Mouse (Mus musculus): ENCODE data around the gene Numbl. TPM values are rescaled to one million over a fixed set of nuclear protein-coding genes. Genes with fewer than 3 reads are reported as not detected.
A peak's percentile ranks its signal among the peaks of the same experiment; 100 is the strongest.

Numbl gene
- total and polyA plus RNA-seq, 3 experiments = 1.3 to 5.7 (median 4.5) TPM

DNA sequence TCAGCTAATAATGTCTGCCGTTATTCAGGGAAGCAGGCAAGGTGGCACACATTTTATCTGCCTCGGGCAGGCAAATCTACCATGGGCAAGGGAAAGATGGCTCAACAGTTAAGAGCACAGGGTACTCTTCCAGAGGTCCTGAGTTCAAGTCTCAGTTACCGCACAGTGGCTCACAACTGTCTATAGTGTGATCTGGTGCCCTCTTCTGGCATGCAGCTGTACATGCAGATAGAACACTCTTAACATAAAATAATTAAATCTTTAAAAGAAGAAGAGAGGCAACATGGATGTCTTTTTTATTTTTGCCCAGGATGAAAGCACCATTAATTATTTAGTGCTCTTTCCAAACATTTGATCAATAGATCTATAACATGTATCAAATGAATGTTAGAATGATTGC, 19.0 kb downstream of the Numbl start:
- Histone ChIP-seq H3K9me3 (replicated peaks) (no peaks in the 10 kb centered on the region), H3K4me1 (ENCODE audit: insufficient read depth, low read depth, low read length) (peaks cover 14% of the 10 kb centered on the region), H3K27me3 (ENCODE audit: insufficient read depth, low read length) (peaks cover 9% of the 10 kb centered on the region; the same call in 1 of the 2 replicates), H3K36me3 (replicated peaks) (peaks cover 2% of the 10 kb centered on the region), H3K4me3 (ENCODE audit: low read depth, low read length) (no peak overlapping the region)
- DNase-seq (ENCODE audit: low spot score) = no peak
- no peak for ATAC-seq (ENCODE audit: extremely low read depth, insufficient number of reproducible peaks, low FRiP score, poor library complexity, severe bottlenecking)
- TF ChIP-seq CTCF (IDR thresholded peaks at IDR 0.05; ENCODE audit: low read depth, low read length) (0 out of 2 replicates have a peak, but pooled peaks have one; percentile 21), TAL1 (conservative IDR thresholded peaks at IDR 0.05; ENCODE audit: low read depth, low read length) (no peak)

DNA sequence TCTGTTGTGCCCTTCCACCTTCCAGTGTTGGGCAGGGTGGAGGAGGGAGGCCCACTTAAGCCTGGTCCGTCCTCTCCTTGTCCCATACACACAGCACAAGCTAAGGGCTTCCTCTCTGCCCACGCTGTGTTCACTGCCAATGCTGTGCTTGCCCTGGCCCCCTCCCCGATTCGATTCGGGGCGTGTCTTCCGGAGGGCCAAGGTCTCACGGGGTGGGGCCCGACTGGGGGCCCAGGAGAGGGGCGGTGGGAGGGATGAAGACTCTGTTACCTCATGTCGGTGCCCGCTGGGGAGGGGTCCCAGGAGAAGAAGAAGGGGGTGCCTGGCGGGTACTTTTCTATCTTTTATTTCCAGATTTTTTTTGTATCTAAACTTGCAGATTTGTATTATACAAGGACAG, 23.5 kb downstream of the Numbl start:
- H3K9me3 ChIP-seq (replicated peaks) = no peaks in the 10 kb centered on the region
- H3K27me3 ChIP-seq (ENCODE audit: insufficient read depth, low read length) = peaks cover 31% of the 10 kb centered on the region
- DNase-seq (ENCODE audit: low spot score) (no peak), ATAC-seq (ENCODE audit: extremely low read depth, insufficient number of reproducible peaks, low FRiP score, poor library complexity, severe bottlenecking) (no peak)
- H3K36me3 ChIP-seq (replicated peaks) = peaks cover 2% of the 10 kb centered on the region
- TF ChIP-seq POLR2AphosphoS5 (IDR thresholded peaks at IDR 0.05; ENCODE audit: insufficient replicate concordance, low read depth, low read length) (no peak), GATA2 (IDR thresholded peaks at IDR 0.05; ENCODE audit: borderline replicate concordance, low read depth, low read length) (no peak), CTCF (IDR thresholded peaks at IDR 0.05; ENCODE audit: low read depth, low read length) (no peak), GATA1 (IDR thresholded peaks at IDR 0.05; ENCODE audit: borderline replicate concordance, low read length) (no peak), TAL1 (conservative IDR thresholded peaks at IDR 0.05; ENCODE audit: low read depth, low read length) (no peak)
- H3K4me1 ChIP-seq (ENCODE audit: insufficient read depth, low read depth, low read length) = peaks cover 7% of the 10 kb centered on the region
- no peak overlapping the region for H3K4me3 ChIP-seq (ENCODE audit: low read depth, low read length)

DNA sequence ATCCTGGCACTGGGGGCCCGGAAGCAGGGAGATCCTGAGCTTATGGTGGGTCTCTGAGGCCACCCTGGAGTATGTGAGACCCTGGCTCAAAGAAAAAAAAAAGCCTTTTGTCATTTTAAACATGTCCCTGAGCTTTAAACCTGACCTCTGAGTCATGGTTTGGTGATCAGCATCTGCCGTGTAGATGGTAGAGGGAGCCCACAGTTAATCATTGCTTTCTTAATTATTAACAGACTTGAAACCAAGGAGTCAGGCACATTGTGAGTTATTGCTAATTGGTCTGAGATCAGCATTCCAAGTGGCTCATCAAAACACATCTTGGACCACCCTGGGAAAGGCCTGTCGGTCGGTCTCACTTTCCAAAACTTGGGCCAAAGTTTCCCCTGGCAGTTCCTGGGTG, 24.0 kb downstream of the Numbl start:
- DNase-seq (ENCODE audit: low spot score) (no peak), ATAC-seq (ENCODE audit: extremely low read depth, insufficient number of reproducible peaks, low FRiP score, poor library complexity, severe bottlenecking) (no peak)
- Histone ChIP-seq H3K36me3 (replicated peaks) (peaks cover 2% of the 10 kb centered on the region), H3K27me3 (ENCODE audit: insufficient read depth, low read length) (peaks cover 32% of the 10 kb centered on the region), H3K9me3 (replicated peaks) (no peaks in the 10 kb centered on the region), H3K4me3 (ENCODE audit: low read depth, low read length) (no peak overlapping the region), H3K4me1 (ENCODE audit: insufficient read depth, low read depth, low read length) (peaks cover 6% of the 10 kb centered on the region)
- no peak for TF ChIP-seq TAL1 (conservative IDR thresholded peaks at IDR 0.05; ENCODE audit: low read depth, low read length)
- TF ChIP-seq CTCF (IDR thresholded peaks at IDR 0.05; ENCODE audit: low read depth, low read length) = no peak
- no peak for TF ChIP-seq POLR2AphosphoS5 (IDR thresholded peaks at IDR 0.05; ENCODE audit: insufficient replicate concordance, low read depth, low read length)
- TF ChIP-seq GATA1 (IDR thresholded peaks at IDR 0.05; ENCODE audit: borderline replicate concordance, low read length) = no peak
- TF ChIP-seq GATA2 (IDR thresholded peaks at IDR 0.05; ENCODE audit: borderline replicate concordance, low read depth, low read length) = no peak

GRCm38 (mm10) chr7:27284865-27285697, 26.8 kb downstream of the Numbl start:
- no peaks in the 10 kb centered on the region for H3K9me3 ChIP-seq (replicated peaks)
- ATAC-seq (ENCODE audit: extremely low read depth, insufficient number of reproducible peaks, low FRiP score, poor library complexity, severe bottlenecking) (no peak), DNase-seq (ENCODE audit: low spot score) (no peak)
- H3K27me3 ChIP-seq (ENCODE audit: insufficient read depth, low read length) = peaks cover 32% of the 10 kb centered on the region
- no peaks in the 10 kb centered on the region for H3K36me3 ChIP-seq (replicated peaks)
- peaks cover 6% of the 10 kb centered on the region for H3K4me1 ChIP-seq (ENCODE audit: insufficient read depth, low read depth, low read length)
- no peak for TF ChIP-seq TAL1 (conservative IDR thresholded peaks at IDR 0.05; ENCODE audit: low read depth, low read length)
- no peak for TF ChIP-seq POLR2AphosphoS5 (IDR thresholded peaks at IDR 0.05; ENCODE audit: insufficient replicate concordance, low read depth, low read length)
- TF ChIP-seq GATA2 (IDR thresholded peaks at IDR 0.05; ENCODE audit: borderline replicate concordance, low read depth, low read length) = no peak
- TF ChIP-seq GATA1 (IDR thresholded peaks at IDR 0.05; ENCODE audit: borderline replicate concordance, low read length) = no peak
- TF ChIP-seq CTCF (IDR thresholded peaks at IDR 0.05; ENCODE audit: low read depth, low read length) = no peak
- H3K4me3 ChIP-seq (ENCODE audit: low read depth, low read length) = no peak overlapping the region

DNA sequence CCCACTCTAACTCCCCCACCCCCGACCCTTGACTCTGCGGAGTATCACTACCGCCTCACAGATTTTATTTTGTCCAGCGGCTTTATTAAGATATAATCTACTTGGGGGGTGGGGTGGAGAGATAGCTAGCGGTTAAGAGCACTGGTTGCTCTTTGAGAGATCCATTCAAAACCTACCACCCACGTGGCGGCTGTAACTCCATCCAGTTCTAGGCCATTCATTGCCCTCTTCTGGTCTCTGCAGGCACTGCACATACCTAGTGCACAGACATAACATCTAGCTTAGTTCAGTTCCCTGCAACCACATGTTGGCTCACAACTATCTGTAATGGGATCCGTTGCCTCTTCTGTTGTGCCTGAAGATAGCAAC, 27.4 kb downstream of the Numbl start:
- Histone ChIP-seq H3K36me3 (replicated peaks) (no peaks in the 10 kb centered on the region), H3K9me3 (replicated peaks) (no peaks in the 10 kb centered on the region), H3K27me3 (ENCODE audit: insufficient read depth, low read length) (peaks cover 30% of the 10 kb centered on the region), H3K4me1 (ENCODE audit: insufficient read depth, low read depth, low read length) (peaks cover 6% of the 10 kb centered on the region), H3K4me3 (ENCODE audit: low read depth, low read length) (no peak overlapping the region)
- peak; percentile 45 for ATAC-seq (ENCODE audit: extremely low read depth, insufficient number of reproducible peaks, low FRiP score, poor library complexity, severe bottlenecking)
- DNase-seq (ENCODE audit: low spot score) = peak; percentile 34
- TF ChIP-seq CTCF (IDR thresholded peaks at IDR 0.05; ENCODE audit: low read depth, low read length) (peak; percentile 31), TAL1 (conservative IDR thresholded peaks at IDR 0.05; ENCODE audit: low read depth, low read length) (no peak)

DNA sequence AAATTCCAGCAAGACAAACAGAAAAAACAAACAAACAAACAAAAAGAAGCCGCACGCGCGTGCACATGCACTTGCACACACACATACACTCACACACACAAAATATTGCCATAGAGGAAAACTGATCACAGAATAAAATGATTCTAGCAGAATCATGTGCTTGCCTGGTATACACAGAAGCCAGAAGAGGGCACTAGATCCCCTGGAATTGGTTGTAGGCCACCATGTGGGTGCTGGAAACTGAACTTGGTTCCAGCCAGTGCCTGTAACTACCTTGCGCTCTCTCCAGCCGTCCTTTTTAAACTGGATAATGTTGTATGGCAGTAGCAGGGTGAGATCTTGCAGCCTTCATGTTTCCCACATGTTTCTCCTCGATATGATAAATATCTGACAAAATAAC, 30.5 kb downstream of the Numbl start:
- Histone ChIP-seq H3K9me3 (replicated peaks) (no peaks in the 10 kb centered on the region), H3K4me3 (ENCODE audit: low read depth, low read length) (no peak overlapping the region), H3K27me3 (ENCODE audit: insufficient read depth, low read length) (peaks cover 25% of the 10 kb centered on the region), H3K4me1 (ENCODE audit: insufficient read depth, low read depth, low read length) (peaks cover 6% of the 10 kb centered on the region; the same call in 1 of the 2 replicates), H3K36me3 (replicated peaks) (no peaks in the 10 kb centered on the region)
- no peak for DNase-seq (ENCODE audit: low spot score)
- TF ChIP-seq TAL1 (conservative IDR thresholded peaks at IDR 0.05; ENCODE audit: low read depth, low read length) (no peak), GATA2 (IDR thresholded peaks at IDR 0.05; ENCODE audit: borderline replicate concordance, low read depth, low read length) (no peak), POLR2AphosphoS5 (IDR thresholded peaks at IDR 0.05; ENCODE audit: insufficient replicate concordance, low read depth, low read length) (no peak), GATA1 (IDR thresholded peaks at IDR 0.05; ENCODE audit: borderline replicate concordance, low read length) (no peak), CTCF (IDR thresholded peaks at IDR 0.05; ENCODE audit: low read depth, low read length) (no peak)
- no peak for ATAC-seq (ENCODE audit: extremely low read depth, insufficient number of reproducible peaks, low FRiP score, poor library complexity, severe bottlenecking)

Measured in G1E (cell line).